Mouse (Mus musculus): ENCODE measurements around the gene Stxbp5l. TPM values are rescaled to one million over a fixed set of nuclear protein-coding genes. Genes with fewer than 3 reads are reported as not detected.
A peak's percentile ranks its signal among the peaks of the same experiment; 100 is the strongest.

Stxbp5l gene
- polyA plus RNA-seq, 1 experiment from 2014 or later = 7.8 TPM

DNA sequence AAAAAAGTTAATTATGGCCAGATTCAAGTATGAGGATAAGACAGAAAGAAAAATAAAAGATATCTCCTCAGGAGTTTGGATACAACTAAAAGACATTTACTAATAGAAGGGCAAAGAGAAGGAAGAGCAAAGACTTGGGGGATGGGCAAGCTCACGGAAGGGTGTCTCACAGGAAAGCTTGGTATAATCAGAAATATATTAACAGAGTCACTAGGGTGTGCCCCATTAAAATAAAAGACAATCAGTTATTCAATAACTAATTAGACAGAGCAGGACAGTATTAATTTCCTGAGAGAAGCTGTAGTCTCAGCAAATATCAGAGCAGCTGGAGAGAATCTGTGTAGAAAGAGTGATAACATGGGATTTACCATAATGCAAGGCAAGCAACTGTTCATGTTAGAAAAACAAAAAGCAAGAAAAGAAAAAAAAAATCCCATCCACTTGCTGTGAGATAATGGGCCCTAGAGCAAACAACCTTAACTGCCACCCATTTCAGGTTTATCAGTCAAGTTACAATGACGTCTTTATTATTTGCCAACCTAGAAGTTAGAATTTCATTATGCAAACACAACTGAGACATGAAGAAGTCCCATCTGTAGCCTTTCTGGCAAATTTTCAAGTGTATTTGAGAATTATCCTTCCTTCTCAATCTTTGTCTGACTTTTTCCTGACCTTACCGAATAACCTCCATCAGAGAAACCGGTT, 4.6 kb upstream of the Stxbp5l start:
- Histone ChIP-seq H3K4me1 (replicated peaks; ENCODE audit: control insufficient read depth, insufficient read depth, low read length) (no peaks in the 10 kb centered on the region), H3K9me3 (ENCODE audit: control insufficient read depth, low read length) (no peaks in the 10 kb centered on the region), H3K4me2 (replicated peaks; ENCODE audit: low read depth, low read length) (no peak overlapping the region), H3K27me3 (ENCODE audit: control insufficient read depth, insufficient read depth, low read length) (no peaks in the 10 kb centered on the region), H3K36me3 (ENCODE audit: control insufficient read depth, insufficient read depth, low read length) (no peaks in the 10 kb centered on the region), H3K9ac (ENCODE audit: low read depth, low read length) (no peak overlapping the region), H3K27ac (ENCODE audit: low read depth, low read length) (no peak overlapping the region), H3K4me3 (ENCODE audit: low read depth, low read length) (no peak overlapping the region)
- ATAC-seq (ENCODE audit: low FRiP score) = no peak
- no peak for DNase-seq (ENCODE audit: low spot score)
- WGBS = 73% methylated on average over 4 of the region's 4 CpGs

DNA sequence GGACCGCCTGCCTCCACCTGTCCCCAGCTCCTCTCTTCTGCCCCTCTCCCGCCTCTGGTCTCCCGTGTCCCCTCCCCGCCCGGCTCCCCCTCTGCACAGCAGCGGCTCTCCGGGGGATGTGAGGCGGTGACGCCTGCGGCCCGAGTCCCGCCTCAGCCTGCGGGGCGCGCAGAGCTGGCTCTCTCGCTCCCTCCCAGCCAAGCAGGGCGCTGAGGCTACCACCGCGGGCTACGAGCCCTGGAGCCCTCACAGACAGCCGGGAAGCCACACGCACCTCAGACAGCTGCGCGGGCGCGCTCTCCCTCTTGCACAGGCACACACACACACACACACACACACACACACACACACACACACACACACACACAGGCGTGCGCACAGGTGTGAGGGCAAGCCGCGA, 393 bp downstream of the Stxbp5l start:
- no peaks in the 10 kb centered on the region for H3K4me1 ChIP-seq (replicated peaks; ENCODE audit: control insufficient read depth, insufficient read depth, low read length)
- 0 out of 2 replicates have a peak overlapping the region, but pooled peaks have one; percentile 36 for H3K27ac ChIP-seq (ENCODE audit: low read depth, low read length)
- H3K4me2 ChIP-seq (replicated peaks; ENCODE audit: low read depth, low read length) = peak overlapping the region; percentile 70
- DNase-seq (ENCODE audit: low spot score) = peak; percentile 68
- no peaks in the 10 kb centered on the region for H3K9me3 ChIP-seq (ENCODE audit: control insufficient read depth, low read length)
- H3K36me3 ChIP-seq (ENCODE audit: control insufficient read depth, insufficient read depth, low read length) = no peaks in the 10 kb centered on the region
- ATAC-seq (ENCODE audit: low FRiP score) = peak; percentile 88
- H3K27me3 ChIP-seq (ENCODE audit: control insufficient read depth, insufficient read depth, low read length) = no peaks in the 10 kb centered on the region
- H3K9ac ChIP-seq (ENCODE audit: low read depth, low read length) = peak overlapping the region; percentile 62
- WGBS = under 1% methylated on average over 22 of the region's 30 CpGs
- peak overlapping the region; percentile 62 for H3K4me3 ChIP-seq (ENCODE audit: low read depth, low read length)

DNA sequence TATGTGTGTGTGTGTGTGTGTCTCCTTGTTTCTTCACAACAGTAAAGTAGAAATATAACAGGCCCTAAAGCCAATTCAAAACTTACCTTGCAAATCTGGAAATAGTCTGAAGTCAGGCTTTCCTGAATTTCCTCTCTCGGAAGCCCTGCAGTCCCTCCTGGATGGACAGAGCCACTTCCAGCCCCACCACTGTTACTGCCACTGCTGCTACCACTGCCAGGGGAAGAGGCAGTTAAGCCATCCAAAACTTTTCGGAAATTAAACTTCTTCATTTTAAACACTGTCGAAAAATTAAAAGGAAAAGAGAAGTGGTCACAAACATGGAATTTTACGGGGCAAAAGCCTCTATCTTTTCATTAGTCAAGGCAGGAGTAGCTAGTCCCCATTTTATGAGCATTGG, 1.3 kb downstream of the Stxbp5l start:
- no peak for ATAC-seq (ENCODE audit: low FRiP score)
- no peak for DNase-seq (ENCODE audit: low spot score)
- Histone ChIP-seq H3K4me3 (ENCODE audit: low read depth, low read length) (no peak overlapping the region), H3K9me3 (ENCODE audit: control insufficient read depth, low read length) (no peaks in the 10 kb centered on the region), H3K27ac (ENCODE audit: low read depth, low read length) (no peak overlapping the region), H3K4me1 (replicated peaks; ENCODE audit: control insufficient read depth, insufficient read depth, low read length) (no peaks in the 10 kb centered on the region), H3K36me3 (ENCODE audit: control insufficient read depth, insufficient read depth, low read length) (no peaks in the 10 kb centered on the region), H3K4me2 (replicated peaks; ENCODE audit: low read depth, low read length) (no peak overlapping the region), H3K27me3 (ENCODE audit: control insufficient read depth, insufficient read depth, low read length) (no peaks in the 10 kb centered on the region), H3K9ac (ENCODE audit: low read depth, low read length) (no peak overlapping the region)
- WGBS = 50% methylated on average over 4 of the region's 4 CpGs

DNA sequence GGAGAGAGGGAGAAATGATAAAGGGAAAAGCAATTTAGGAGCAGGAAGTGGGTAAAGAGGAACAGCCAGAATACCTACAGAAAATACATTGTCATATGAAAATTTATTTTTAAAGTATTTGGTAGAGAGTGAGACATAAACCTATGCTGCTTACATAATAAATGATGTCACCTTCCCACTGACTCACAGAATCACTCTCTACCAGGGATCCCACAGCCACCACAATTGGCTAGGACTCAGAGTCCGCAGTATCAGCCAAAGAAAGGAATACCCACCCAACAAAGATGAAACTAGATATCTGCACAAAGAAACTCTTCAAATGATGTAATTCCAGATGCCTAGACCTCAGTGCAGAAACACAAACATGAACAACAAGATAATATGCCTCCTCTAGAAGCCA, 12.0 kb downstream of the Stxbp5l start:
- Histone ChIP-seq H3K4me3 (ENCODE audit: low read depth, low read length) (no peak overlapping the region), H3K27ac (ENCODE audit: low read depth, low read length) (no peak overlapping the region), H3K4me2 (replicated peaks; ENCODE audit: low read depth, low read length) (no peak overlapping the region), H3K9ac (ENCODE audit: low read depth, low read length) (no peak overlapping the region), H3K36me3 (ENCODE audit: control insufficient read depth, insufficient read depth, low read length) (no peaks in the 10 kb centered on the region), H3K4me1 (replicated peaks; ENCODE audit: control insufficient read depth, insufficient read depth, low read length) (no peaks in the 10 kb centered on the region), H3K27me3 (ENCODE audit: control insufficient read depth, insufficient read depth, low read length) (no peaks in the 10 kb centered on the region), H3K9me3 (ENCODE audit: control insufficient read depth, low read length) (no peaks in the 10 kb centered on the region)
- ATAC-seq (ENCODE audit: low FRiP score) = no peak
- 89% methylated on average over 1 of the region's 1 CpGs for WGBS
- no peak for DNase-seq (ENCODE audit: low spot score)

DNA sequence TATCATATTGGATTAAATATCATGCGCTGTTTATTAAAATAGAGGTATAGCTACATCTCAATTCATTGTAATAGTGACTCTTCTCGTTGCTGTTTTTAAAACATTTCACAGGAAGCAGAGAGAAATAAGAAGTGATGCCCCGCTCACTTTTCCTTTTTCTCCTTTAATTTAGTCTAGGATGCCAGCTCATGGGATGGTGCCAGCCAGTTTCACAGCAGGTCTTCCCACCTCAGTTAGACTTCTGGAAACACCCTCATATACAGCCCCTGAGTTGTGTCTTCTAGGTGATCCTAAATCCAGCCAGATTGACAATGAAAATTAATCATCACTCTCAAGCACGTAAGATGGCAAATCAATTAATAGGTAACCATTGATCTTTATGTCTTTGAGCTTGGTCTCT, 17.3 kb downstream of the Stxbp5l start:
- Histone ChIP-seq H3K9me3 (ENCODE audit: control insufficient read depth, low read length) (no peaks in the 10 kb centered on the region), H3K9ac (ENCODE audit: low read depth, low read length) (no peak overlapping the region), H3K27me3 (ENCODE audit: control insufficient read depth, insufficient read depth, low read length) (no peaks in the 10 kb centered on the region), H3K4me3 (ENCODE audit: low read depth, low read length) (no peak overlapping the region), H3K4me2 (replicated peaks; ENCODE audit: low read depth, low read length) (no peak overlapping the region), H3K27ac (ENCODE audit: low read depth, low read length) (no peak overlapping the region), H3K4me1 (replicated peaks; ENCODE audit: control insufficient read depth, insufficient read depth, low read length) (no peaks in the 10 kb centered on the region), H3K36me3 (ENCODE audit: control insufficient read depth, insufficient read depth, low read length) (no peaks in the 10 kb centered on the region)
- WGBS = 87% methylated on average over 4 of the region's 4 CpGs
- DNase-seq (ENCODE audit: low spot score) (no peak), ATAC-seq (ENCODE audit: low FRiP score) (no peak)

DNA sequence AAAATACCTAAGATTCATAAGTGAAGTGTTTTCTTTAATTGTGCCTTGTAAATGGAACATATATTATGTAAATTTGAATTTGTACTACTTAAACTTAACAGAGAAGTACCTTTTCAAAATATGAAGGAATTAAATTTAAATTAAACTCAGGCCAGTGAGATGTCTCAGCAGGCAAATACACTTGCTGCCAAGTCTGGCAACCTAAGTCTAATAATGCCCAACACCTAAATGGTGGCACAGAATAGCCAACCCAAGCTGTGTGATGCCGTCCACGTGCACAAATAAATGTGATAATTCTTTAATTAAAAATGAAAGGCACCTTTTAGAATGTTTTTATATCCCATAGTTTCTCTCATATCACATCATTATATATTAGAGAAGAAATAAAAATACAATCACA, 20.8 kb downstream of the Stxbp5l start:
- Histone ChIP-seq H3K9me3 (ENCODE audit: control insufficient read depth, low read length) (no peaks in the 10 kb centered on the region), H3K4me3 (ENCODE audit: low read depth, low read length) (no peak overlapping the region), H3K4me2 (replicated peaks; ENCODE audit: low read depth, low read length) (no peak overlapping the region), H3K4me1 (replicated peaks; ENCODE audit: control insufficient read depth, insufficient read depth, low read length) (no peaks in the 10 kb centered on the region), H3K27ac (ENCODE audit: low read depth, low read length) (no peak overlapping the region), H3K9ac (ENCODE audit: low read depth, low read length) (no peak overlapping the region), H3K36me3 (ENCODE audit: control insufficient read depth, insufficient read depth, low read length) (no peaks in the 10 kb centered on the region), H3K27me3 (ENCODE audit: control insufficient read depth, insufficient read depth, low read length) (no peaks in the 10 kb centered on the region)
- DNase-seq (ENCODE audit: low spot score) = no peak
- WGBS = 95% methylated on average over 2 of the region's 2 CpGs
- ATAC-seq (ENCODE audit: low FRiP score) = no peak

DNA sequence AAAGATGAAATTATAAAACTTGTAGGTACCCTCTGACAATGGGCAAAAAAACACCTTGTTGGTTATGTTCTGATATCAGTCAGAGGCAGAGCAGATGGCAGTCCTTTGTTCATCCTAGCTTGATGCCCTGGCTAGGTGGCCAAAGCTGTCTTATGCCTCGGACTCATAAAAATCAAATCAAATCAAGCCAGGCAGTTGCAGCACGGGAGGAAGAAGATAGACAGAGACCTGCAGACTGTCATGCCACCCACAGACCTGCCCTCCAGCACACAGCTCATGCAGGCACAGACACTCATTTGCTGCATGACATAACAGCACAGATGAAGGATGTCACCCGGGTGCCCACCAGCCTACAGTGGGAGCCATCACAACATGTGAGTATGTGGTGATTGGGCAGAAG, 29.1 kb downstream of the Stxbp5l start:
- Histone ChIP-seq H3K36me3 (ENCODE audit: control insufficient read depth, insufficient read depth, low read length) (no peaks in the 10 kb centered on the region), H3K9me3 (ENCODE audit: control insufficient read depth, low read length) (no peaks in the 10 kb centered on the region), H3K9ac (ENCODE audit: low read depth, low read length) (no peak overlapping the region), H3K27ac (ENCODE audit: low read depth, low read length) (no peak overlapping the region), H3K4me1 (replicated peaks; ENCODE audit: control insufficient read depth, insufficient read depth, low read length) (no peaks in the 10 kb centered on the region), H3K4me2 (replicated peaks; ENCODE audit: low read depth, low read length) (no peak overlapping the region), H3K4me3 (ENCODE audit: low read depth, low read length) (no peak overlapping the region), H3K27me3 (ENCODE audit: control insufficient read depth, insufficient read depth, low read length) (no peaks in the 10 kb centered on the region)
- WGBS = 87% methylated on average over 3 of the region's 3 CpGs
- DNase-seq (ENCODE audit: low spot score) (no peak), ATAC-seq (ENCODE audit: low FRiP score) (no peak)

DNA sequence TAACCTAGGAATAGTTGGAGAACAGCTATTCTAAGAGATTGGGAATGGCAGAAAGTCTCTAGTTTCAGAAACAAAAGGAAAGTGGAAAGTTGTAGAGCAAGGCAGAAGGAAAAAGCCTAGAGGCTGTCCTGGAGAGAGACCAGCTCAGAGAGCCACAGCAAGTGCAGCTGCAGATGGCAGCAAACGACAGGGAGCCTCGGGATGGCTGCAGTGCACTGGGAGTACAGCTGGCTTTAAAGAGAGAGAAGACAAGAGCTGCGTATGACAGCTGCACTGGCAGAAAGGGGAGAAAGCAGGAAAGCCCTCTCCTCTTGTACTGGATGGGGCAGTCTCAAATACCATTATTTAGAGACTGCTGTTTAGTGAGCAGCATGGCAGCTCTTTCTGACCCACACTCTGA, 37.7 kb downstream of the Stxbp5l start:
- H3K9ac ChIP-seq (ENCODE audit: low read depth, low read length) = no peak overlapping the region
- no peak overlapping the region for H3K27ac ChIP-seq (ENCODE audit: low read depth, low read length)
- H3K4me3 ChIP-seq (ENCODE audit: low read depth, low read length) = no peak overlapping the region
- WGBS = 15% methylated on average over 3 of the region's 3 CpGs
- no peak overlapping the region for H3K4me2 ChIP-seq (replicated peaks; ENCODE audit: low read depth, low read length)
- no peaks in the 10 kb centered on the region for H3K36me3 ChIP-seq (ENCODE audit: control insufficient read depth, insufficient read depth, low read length)
- H3K4me1 ChIP-seq (replicated peaks; ENCODE audit: control insufficient read depth, insufficient read depth, low read length) = no peaks in the 10 kb centered on the region
- no peak for ATAC-seq (ENCODE audit: low FRiP score)
- DNase-seq (ENCODE audit: low spot score) = peak; percentile 27
- no peaks in the 10 kb centered on the region for H3K9me3 ChIP-seq (ENCODE audit: control insufficient read depth, low read length)
- H3K27me3 ChIP-seq (ENCODE audit: control insufficient read depth, insufficient read depth, low read length) = no peaks in the 10 kb centered on the region

DNA sequence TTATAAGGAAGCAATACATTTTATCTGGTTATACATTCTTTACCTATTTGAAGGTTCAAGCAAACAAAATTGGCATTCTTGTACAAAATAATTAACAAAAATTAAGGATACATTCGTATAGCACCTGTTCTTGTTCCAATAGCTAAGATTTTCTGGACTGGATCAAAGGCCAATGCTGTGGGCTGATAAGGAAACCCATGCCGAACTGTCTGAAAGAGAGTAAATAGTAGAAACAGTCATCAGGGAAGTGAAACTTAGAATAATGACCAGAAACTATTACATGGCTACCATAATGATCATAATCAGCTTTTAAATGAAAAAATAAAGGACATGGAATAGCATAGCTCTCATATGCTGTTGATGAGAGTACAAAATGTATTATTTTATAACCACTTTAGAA, 39.8 kb downstream of the Stxbp5l start:
- Histone ChIP-seq H3K27ac (ENCODE audit: low read depth, low read length) (no peak overlapping the region), H3K4me2 (replicated peaks; ENCODE audit: low read depth, low read length) (no peak overlapping the region), H3K4me1 (replicated peaks; ENCODE audit: control insufficient read depth, insufficient read depth, low read length) (no peaks in the 10 kb centered on the region), H3K9me3 (ENCODE audit: control insufficient read depth, low read length) (no peaks in the 10 kb centered on the region), H3K27me3 (ENCODE audit: control insufficient read depth, insufficient read depth, low read length) (no peaks in the 10 kb centered on the region), H3K4me3 (ENCODE audit: low read depth, low read length) (no peak overlapping the region), H3K36me3 (ENCODE audit: control insufficient read depth, insufficient read depth, low read length) (no peaks in the 10 kb centered on the region), H3K9ac (ENCODE audit: low read depth, low read length) (no peak overlapping the region)
- DNase-seq (ENCODE audit: low spot score) (no peak), ATAC-seq (ENCODE audit: low FRiP score) (no peak)
- 72% methylated on average over 2 of the region's 2 CpGs for WGBS

Data from hindbrain, embryonic 11.5 days (tissue).